Comparison of ENCODE assay signal across 12 mouse cellular contexts in the genomic region with DNA sequence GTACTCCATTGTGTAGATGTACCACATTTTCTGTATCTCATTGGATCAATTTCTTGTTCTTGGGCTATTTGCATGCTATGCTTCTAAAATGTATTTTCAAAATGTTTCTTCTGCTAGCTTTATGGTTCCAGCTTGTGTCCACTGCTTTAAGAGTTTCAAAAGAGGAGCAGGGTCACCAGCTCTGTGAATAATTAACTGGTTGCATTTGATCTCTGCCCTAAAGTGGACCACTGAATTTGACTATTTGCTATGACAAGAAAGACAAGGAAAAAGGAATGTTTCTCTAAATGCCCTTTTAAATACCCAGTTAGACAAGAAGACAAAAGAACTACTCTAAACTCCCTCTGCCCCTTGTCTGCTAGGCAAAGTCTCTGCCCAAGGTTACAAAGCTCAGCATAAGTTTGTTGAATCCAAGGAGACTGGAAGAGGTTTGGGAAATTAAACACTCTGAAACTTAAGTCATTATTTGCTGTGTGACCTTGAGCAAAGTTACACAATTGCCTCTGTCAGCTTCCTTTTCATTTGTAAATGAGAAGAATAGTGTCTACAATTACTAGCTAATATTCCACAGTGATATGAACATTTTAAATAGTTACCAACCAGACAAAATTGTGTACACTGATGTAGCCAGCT.
"Had no signal": no experiment of that assay in that cellular context is flagged by ENCODE, and none has a peak within 500 bp of the region (broad histone marks: within the 10 kb centered on the region; RNA-seq: fewer than 3 reads in every experiment).

No protein-coding gene starts in this region.

- H3K4me3 ChIP-seq: hindbrain, embryonic 15.5 days; left cerebral cortex, adult 2 months; limb, embryonic 15.5 days; midbrain, embryonic 12.5 days; neural tube, embryonic 13.5 days had no signal

- H3K9ac ChIP-seq: hindbrain, embryonic 15.5 days; limb, embryonic 15.5 days; midbrain, embryonic 12.5 days; neural tube, embryonic 13.5 days had no signal

- DNase-seq: retina, postnatal 1 day; right cerebral cortex, postnatal 4 days; spleen, adult 18-20 months; thymus, adult 2 months; thymus, postnatal 25 days had no signal

- ATAC-seq: intestine, embryonic 16.5 days; midbrain, embryonic 16.5 days had no signal

- H3K36me3 ChIP-seq: hindbrain, embryonic 15.5 days; limb, embryonic 15.5 days; midbrain, embryonic 12.5 days; neural tube, embryonic 13.5 days had no signal

- H3K4me1 ChIP-seq: hindbrain, embryonic 15.5 days; limb, embryonic 15.5 days; midbrain, embryonic 12.5 days; neural tube, embryonic 13.5 days had no signal

- H3K27ac ChIP-seq: hindbrain, embryonic 15.5 days; left cerebral cortex, adult 2 months; limb, embryonic 15.5 days; midbrain, embryonic 12.5 days; neural tube, embryonic 13.5 days had no signal

- H3K27me3 ChIP-seq: hindbrain, embryonic 15.5 days; limb, embryonic 15.5 days; midbrain, embryonic 12.5 days; neural tube, embryonic 13.5 days had no signal

- H3K9me3 ChIP-seq: hindbrain, embryonic 15.5 days; limb, embryonic 15.5 days; midbrain, embryonic 12.5 days; neural tube, embryonic 13.5 days had no signal

- H3K4me2 ChIP-seq: hindbrain, embryonic 15.5 days; limb, embryonic 15.5 days; midbrain, embryonic 12.5 days; neural tube, embryonic 13.5 days had no signal
